Mouse (Mus musculus): Measurements from ENCODE around the gene 1810013L24Rik. TPM values are rescaled to one million over a fixed set of nuclear protein-coding genes. Genes with fewer than 3 reads are reported as not detected.

1810013L24Rik gene
- polyA plus RNA-seq, 1 experiment: 13.2 TPM

DNA sequence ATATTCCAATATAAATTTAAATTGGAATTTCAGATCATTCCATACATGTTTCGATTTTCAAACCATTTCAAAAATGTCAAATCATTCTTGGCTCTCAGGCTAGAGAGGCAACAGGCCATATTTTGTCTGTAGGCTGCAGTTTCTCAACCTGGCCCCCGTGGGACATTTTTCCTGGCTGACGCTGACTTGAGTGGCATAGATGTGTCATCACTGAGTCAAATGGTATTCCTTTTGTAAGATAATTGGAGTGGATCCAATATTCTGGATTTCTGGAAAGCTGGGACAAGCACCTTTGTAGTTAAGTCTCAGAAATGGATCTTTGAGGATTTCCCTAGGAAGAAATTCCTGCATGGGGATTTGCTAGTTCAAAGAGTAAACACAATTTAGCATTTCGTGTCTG is 39.0 kb upstream of the 1810013L24Rik start:
- WGBS: 87% methylated on average over 4 of the region's 4 CpGs
- no peak overlapping the region for H3K4me3 ChIP-seq (ENCODE audit: extremely low read depth, insufficient read depth, insufficient read length)
- DNase-seq (ENCODE audit: low read depth in 1 of 2, low spot score in 2 of 2): no peak
- H3K27me3 ChIP-seq (ENCODE audit: control insufficient read depth, insufficient read depth, low read length): no peaks in the 10 kb centered on the region
- H3K27ac ChIP-seq (ENCODE audit: insufficient read depth, low read length): no peak overlapping the region
- TF ChIP-seq CTCF (IDR thresholded peaks at IDR 0.05; ENCODE audit: extremely low read depth, insufficient read depth, insufficient read length, insufficient replicate concordance) (no peak), POLR2A (IDR thresholded peaks at IDR 0.05; ENCODE audit: low read depth, low read length) (no peak)
- no peaks in the 10 kb centered on the region for H3K4me1 ChIP-seq (ENCODE audit: control insufficient read depth, insufficient read depth, insufficient read length)
- no peaks in the 10 kb centered on the region for H3K36me3 ChIP-seq (ENCODE audit: control insufficient read depth, insufficient read depth, low read length)

GRCm38 (mm10) chr16:8791949-8792557 is 37.8 kb upstream of the 1810013L24Rik start, which contains the start of gene Usp7:
Usp7 (minus strand) TSS chr16:8792308.
- Histone ChIP-seq H3K4me1 (ENCODE audit: control insufficient read depth, insufficient read depth, insufficient read length) (no peaks in the 10 kb centered on the region), H3K27me3 (ENCODE audit: control insufficient read depth, insufficient read depth, low read length) (no peaks in the 10 kb centered on the region), H3K4me3 (ENCODE audit: extremely low read depth, insufficient read depth, insufficient read length) (no peak within 1 kb of the TSS), H3K27ac (ENCODE audit: insufficient read depth, low read length) (no peak within 1 kb of the TSS), H3K36me3 (ENCODE audit: control insufficient read depth, insufficient read depth, low read length) (no peaks in the 10 kb centered on the region)
- WGBS: 92% methylated on average over 20 of the region's 20 CpGs
- DNase-seq (ENCODE audit: low read depth in 1 of 2, low spot score in 2 of 2): no peak
- TF ChIP-seq POLR2A (IDR thresholded peaks at IDR 0.05; ENCODE audit: low read depth, low read length) (no peak), CTCF (IDR thresholded peaks at IDR 0.05; ENCODE audit: extremely low read depth, insufficient read depth, insufficient read length, insufficient replicate concordance) (no peak)

DNA sequence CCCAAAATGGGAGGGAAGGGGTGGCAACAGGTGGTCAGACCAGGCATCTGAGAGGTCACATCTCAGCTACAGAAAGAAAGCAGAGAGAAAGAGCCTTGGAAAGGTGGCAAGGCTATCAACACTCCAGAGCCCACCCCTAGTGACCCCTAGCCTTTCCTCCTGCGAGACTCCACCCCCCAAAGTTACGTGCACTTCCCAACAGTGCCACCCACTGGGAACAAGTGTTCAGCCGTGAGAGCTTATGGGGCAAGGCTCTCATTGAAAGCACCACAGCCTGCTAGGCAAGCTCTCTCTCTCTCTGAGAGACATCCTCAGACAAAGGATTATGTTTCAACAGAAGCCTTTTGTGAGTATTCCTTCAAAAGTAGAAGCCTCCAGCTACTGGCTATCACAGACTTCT is 34.9 kb upstream of the 1810013L24Rik start:
- Histone ChIP-seq H3K4me1 (ENCODE audit: control insufficient read depth, insufficient read depth, insufficient read length) (no peaks in the 10 kb centered on the region), H3K27ac (ENCODE audit: insufficient read depth, low read length) (no peak overlapping the region), H3K36me3 (ENCODE audit: control insufficient read depth, insufficient read depth, low read length) (no peaks in the 10 kb centered on the region), H3K4me3 (ENCODE audit: extremely low read depth, insufficient read depth, insufficient read length) (no peak overlapping the region), H3K27me3 (ENCODE audit: control insufficient read depth, insufficient read depth, low read length) (no peaks in the 10 kb centered on the region)
- WGBS: 12% methylated on average over 3 of the region's 3 CpGs
- DNase-seq (ENCODE audit: low read depth in 1 of 2, low spot score in 2 of 2): no peak
- TF ChIP-seq CTCF (IDR thresholded peaks at IDR 0.05; ENCODE audit: extremely low read depth, insufficient read depth, insufficient read length, insufficient replicate concordance) (no peak), POLR2A (IDR thresholded peaks at IDR 0.05; ENCODE audit: low read depth, low read length) (no peak)

DNA sequence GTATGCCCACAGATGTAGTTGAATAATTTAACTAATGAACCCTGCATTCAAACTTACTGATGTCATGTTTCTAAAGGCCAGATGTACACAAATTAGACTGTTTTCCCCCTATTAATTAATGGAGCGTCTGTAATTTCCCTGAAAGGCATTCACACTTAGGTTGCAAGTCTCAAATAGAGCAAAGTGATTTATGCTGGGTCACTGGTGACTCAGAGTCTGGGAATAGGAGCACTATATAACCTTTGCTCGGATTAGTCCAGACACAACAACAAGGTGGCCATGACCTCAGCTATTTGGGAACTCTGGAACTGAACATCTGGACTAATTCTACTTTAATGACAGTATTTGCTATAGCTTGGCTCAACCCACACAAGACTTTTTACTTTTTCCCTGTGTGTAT is 34.0 kb upstream of the 1810013L24Rik start:
- DNase-seq (ENCODE audit: low read depth in 1 of 2, low spot score in 2 of 2): no peak
- Histone ChIP-seq H3K27me3 (ENCODE audit: control insufficient read depth, insufficient read depth, low read length) (no peaks in the 10 kb centered on the region), H3K4me3 (ENCODE audit: extremely low read depth, insufficient read depth, insufficient read length) (no peak overlapping the region), H3K4me1 (ENCODE audit: control insufficient read depth, insufficient read depth, insufficient read length) (no peaks in the 10 kb centered on the region), H3K27ac (ENCODE audit: insufficient read depth, low read length) (no peak overlapping the region), H3K36me3 (ENCODE audit: control insufficient read depth, insufficient read depth, low read length) (no peaks in the 10 kb centered on the region)
- TF ChIP-seq CTCF (IDR thresholded peaks at IDR 0.05; ENCODE audit: extremely low read depth, insufficient read depth, insufficient read length, insufficient replicate concordance): no peak
- no peak for TF ChIP-seq POLR2A (IDR thresholded peaks at IDR 0.05; ENCODE audit: low read depth, low read length)
- 82% methylated on average over 2 of the region's 2 CpGs for WGBS

GRCm38 (mm10) chr16:8806703-8807102 is 23.2 kb upstream of the 1810013L24Rik start:
- TF ChIP-seq CTCF (IDR thresholded peaks at IDR 0.05; ENCODE audit: extremely low read depth, insufficient read depth, insufficient read length, insufficient replicate concordance) (peak; percentile 56; the same call in 1 of the 2 replicates), POLR2A (IDR thresholded peaks at IDR 0.05; ENCODE audit: low read depth, low read length) (no peak)
- Histone ChIP-seq H3K27ac (ENCODE audit: insufficient read depth, low read length) (no peak overlapping the region), H3K36me3 (ENCODE audit: control insufficient read depth, insufficient read depth, low read length) (no peaks in the 10 kb centered on the region), H3K4me3 (ENCODE audit: extremely low read depth, insufficient read depth, insufficient read length) (no peak overlapping the region), H3K4me1 (ENCODE audit: control insufficient read depth, insufficient read depth, insufficient read length) (no peaks in the 10 kb centered on the region), H3K27me3 (ENCODE audit: control insufficient read depth, insufficient read depth, low read length) (no peaks in the 10 kb centered on the region)
- DNase-seq (ENCODE audit: low read depth in 1 of 2, low spot score in 2 of 2): peak; percentile 19 to 41
- 24% methylated on average over 4 of the region's 4 CpGs for WGBS

DNA sequence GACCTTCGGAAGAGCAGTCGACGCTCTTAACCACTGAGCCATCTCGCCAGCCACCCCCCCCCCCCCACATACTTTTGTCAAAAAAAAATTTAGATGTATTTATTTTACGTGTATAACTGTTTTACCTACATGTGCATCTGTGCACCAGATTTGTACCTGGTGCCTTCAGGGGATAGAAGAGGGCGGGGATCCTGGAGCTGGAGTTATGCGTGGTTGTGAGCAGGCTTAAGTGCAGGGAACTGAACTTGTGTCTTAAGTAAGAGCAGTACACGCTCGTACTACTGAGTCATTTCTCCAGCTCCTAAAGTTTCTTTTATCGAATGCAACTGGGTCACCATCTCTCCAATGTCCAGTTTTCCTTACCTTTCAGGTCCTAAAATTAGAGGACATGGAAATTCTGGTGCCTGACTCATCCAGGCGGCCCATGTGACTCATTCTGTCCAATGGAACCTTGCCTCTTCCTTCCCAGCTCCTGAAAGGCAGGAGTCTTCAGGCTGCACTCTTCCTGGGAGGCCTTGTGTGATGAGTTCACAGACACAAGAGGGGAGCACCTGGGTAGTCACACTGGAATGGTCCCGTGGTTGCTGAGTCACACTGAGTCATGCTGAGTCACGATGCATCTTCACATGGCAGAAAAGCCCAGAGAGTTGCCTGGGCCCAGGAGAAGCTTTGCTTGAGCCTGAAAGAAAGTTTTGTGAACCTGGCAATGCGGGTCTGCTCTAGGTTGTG is 19.3 kb upstream of the 1810013L24Rik start:
- no peak overlapping the region for H3K27ac ChIP-seq (ENCODE audit: insufficient read depth, low read length)
- H3K4me1 ChIP-seq (ENCODE audit: control insufficient read depth, insufficient read depth, insufficient read length): no peaks in the 10 kb centered on the region
- no peak overlapping the region for H3K4me3 ChIP-seq (ENCODE audit: extremely low read depth, insufficient read depth, insufficient read length)
- 85% methylated on average over 14 of the region's 14 CpGs for WGBS
- TF ChIP-seq CTCF (IDR thresholded peaks at IDR 0.05; ENCODE audit: extremely low read depth, insufficient read depth, insufficient read length, insufficient replicate concordance): no peak
- no peak for TF ChIP-seq POLR2A (IDR thresholded peaks at IDR 0.05; ENCODE audit: low read depth, low read length)
- no peaks in the 10 kb centered on the region for H3K27me3 ChIP-seq (ENCODE audit: control insufficient read depth, insufficient read depth, low read length)
- DNase-seq (ENCODE audit: low read depth in 1 of 2, low spot score in 2 of 2): no peak
- no peaks in the 10 kb centered on the region for H3K36me3 ChIP-seq (ENCODE audit: control insufficient read depth, insufficient read depth, low read length)

GRCm38 (mm10) chr16:8817872-8818271 is 12.0 kb upstream of the 1810013L24Rik start:
- H3K4me1 ChIP-seq (ENCODE audit: control insufficient read depth, insufficient read depth, insufficient read length): no peaks in the 10 kb centered on the region
- H3K27me3 ChIP-seq (ENCODE audit: control insufficient read depth, insufficient read depth, low read length): no peaks in the 10 kb centered on the region
- no peak for TF ChIP-seq POLR2A (IDR thresholded peaks at IDR 0.05; ENCODE audit: low read depth, low read length)
- no peak for TF ChIP-seq CTCF (IDR thresholded peaks at IDR 0.05; ENCODE audit: extremely low read depth, insufficient read depth, insufficient read length, insufficient replicate concordance)
- no peak overlapping the region for H3K4me3 ChIP-seq (ENCODE audit: extremely low read depth, insufficient read depth, insufficient read length)
- H3K36me3 ChIP-seq (ENCODE audit: control insufficient read depth, insufficient read depth, low read length): no peaks in the 10 kb centered on the region
- H3K27ac ChIP-seq (ENCODE audit: insufficient read depth, low read length): no peak overlapping the region
- no peak for DNase-seq (ENCODE audit: low read depth in 1 of 2, low spot score in 2 of 2)
- 83% methylated on average over 4 of the region's 4 CpGs for WGBS

All from spleen, adult 2 months (tissue).